Mouse (Mus musculus): ENCODE data around the gene Nsun5.

Nsun5 gene

GRCm38 (mm10) chr5:135394004-135394823 is 24.5 kb downstream of the Nsun5 start, which contains the start of gene Pom121:
Gene Pom121, minus strand, starts transcription at chr5:135394546.
- Histone ChIP-seq H3K27me3 (ENCODE audit: control insufficient read depth, insufficient read depth, low read length, poor library complexity, severe bottlenecking) (no peaks in the 10 kb centered on the region), H3K36me3 (ENCODE audit: control insufficient read depth, insufficient read depth, low read length, poor library complexity, severe bottlenecking) (peaks cover 4% of the 10 kb centered on the region; the same call in 1 of the 2 replicates)
- DNase-seq (ENCODE audit: low read depth, low spot score) = peak; percentile 92

- DNase-seq (ENCODE audit: low read depth, low spot score) = peak; percentile 78
- no peaks in the 10 kb centered on the region for H3K36me3 ChIP-seq (ENCODE audit: control insufficient read depth, insufficient read depth, low read length, poor library complexity, severe bottlenecking)
- H3K27me3 ChIP-seq (ENCODE audit: control insufficient read depth, insufficient read depth, low read length, poor library complexity, severe bottlenecking) = no peaks in the 10 kb centered on the region
Observed at GRCm38 (mm10) chr5:135395826-135396225, 26.1 kb downstream of the Nsun5 start.

- DNase-seq (ENCODE audit: low read depth, low spot score) = no peak
- Histone ChIP-seq H3K36me3 (ENCODE audit: control insufficient read depth, insufficient read depth, low read length, poor library complexity, severe bottlenecking) (no peaks in the 10 kb centered on the region), H3K27me3 (ENCODE audit: control insufficient read depth, insufficient read depth, low read length, poor library complexity, severe bottlenecking) (no peaks in the 10 kb centered on the region)
Observed at GRCm38 (mm10) chr5:135399382-135399781, 29.6 kb downstream of the Nsun5 start.

- H3K36me3 ChIP-seq (ENCODE audit: control insufficient read depth, insufficient read depth, low read length, poor library complexity, severe bottlenecking) = no peaks in the 10 kb centered on the region
- no peaks in the 10 kb centered on the region for H3K27me3 ChIP-seq (ENCODE audit: control insufficient read depth, insufficient read depth, low read length, poor library complexity, severe bottlenecking)
- peak; percentile 86 for DNase-seq (ENCODE audit: low read depth, low spot score)
Observed at GRCm38 (mm10) chr5:135400244-135400643, 30.5 kb downstream of the Nsun5 start.

- no peaks in the 10 kb centered on the region for H3K36me3 ChIP-seq (ENCODE audit: control insufficient read depth, insufficient read depth, low read length, poor library complexity, severe bottlenecking)
- no peaks in the 10 kb centered on the region for H3K27me3 ChIP-seq (ENCODE audit: control insufficient read depth, insufficient read depth, low read length, poor library complexity, severe bottlenecking)
- no peak for DNase-seq (ENCODE audit: low read depth, low spot score)
Observed at GRCm38 (mm10) chr5:135404623-135405022, 34.9 kb downstream of the Nsun5 start.

- DNase-seq (ENCODE audit: low read depth, low spot score) = no peak
- no peaks in the 10 kb centered on the region for H3K27me3 ChIP-seq (ENCODE audit: control insufficient read depth, insufficient read depth, low read length, poor library complexity, severe bottlenecking)
- H3K36me3 ChIP-seq (ENCODE audit: control insufficient read depth, insufficient read depth, low read length, poor library complexity, severe bottlenecking) = no peaks in the 10 kb centered on the region
Observed at GRCm38 (mm10) chr5:135405437-135405836, 35.7 kb downstream of the Nsun5 start.

GRCm38 (mm10) chr5:135408114-135408513 is 38.4 kb downstream of the Nsun5 start:
- H3K27me3 ChIP-seq (ENCODE audit: control insufficient read depth, insufficient read depth, low read length, poor library complexity, severe bottlenecking) = no peaks in the 10 kb centered on the region
- no peaks in the 10 kb centered on the region for H3K36me3 ChIP-seq (ENCODE audit: control insufficient read depth, insufficient read depth, low read length, poor library complexity, severe bottlenecking)
- no peak for DNase-seq (ENCODE audit: low read depth, low spot score)

- DNase-seq (ENCODE audit: low read depth, low spot score) = no peak
- H3K27me3 ChIP-seq (ENCODE audit: control insufficient read depth, insufficient read depth, low read length, poor library complexity, severe bottlenecking) = no peaks in the 10 kb centered on the region
- 0 out of 2 replicates have a peak, but pooled peaks cover 1% of the 10 kb centered on the region for H3K36me3 ChIP-seq (ENCODE audit: control insufficient read depth, insufficient read depth, low read length, poor library complexity, severe bottlenecking)
Observed at GRCm38 (mm10) chr5:135410266-135410665, 40.5 kb downstream of the Nsun5 start.
